Mouse (Mus musculus) small intestine, adult 2 months (tissue): Measurements from ENCODE around the gene A730049H05Rik.

Experiments used
- CTCF ChIP-seq: fragments of 200-500 bp; IDR thresholded peaks from 2 replicates; pipeline ENCODE4 v1.5.1; 2012; ENCODE audit warnings: low read depth, mild to moderate bottlenecking, control low read depth, inconsistent platforms, low read length, moderate library complexity, mixed read lengths; ENCODE audit not compliant: insufficient replicate concordance, insufficient read length; ENCODE audit errors: extremely low read depth
- POLR2A ChIP-seq: fragments of 200-500 bp; IDR thresholded peaks from 2 replicates; pipeline ENCODE4 v1.6.1; 2012; ENCODE audit warnings: low read depth, mild to moderate bottlenecking, control low read depth, inconsistent platforms, low read length, moderate library complexity

GRCm38 (mm10) chr6:92804254-92804971, 11.9 kb upstream of the A730049H05Rik start:
- TF ChIP-seq CTCF (no peak), POLR2A (no peak)
